Mouse (Mus musculus): ENCODE results near the gene Ikzf2.

Gene Ikzf2

GRCm38 (mm10) chr1:69591889-69592288 is 95.2 kb downstream of the Ikzf2 start:
- DNase-seq (ENCODE audit: low spot score): no peak

DNA sequence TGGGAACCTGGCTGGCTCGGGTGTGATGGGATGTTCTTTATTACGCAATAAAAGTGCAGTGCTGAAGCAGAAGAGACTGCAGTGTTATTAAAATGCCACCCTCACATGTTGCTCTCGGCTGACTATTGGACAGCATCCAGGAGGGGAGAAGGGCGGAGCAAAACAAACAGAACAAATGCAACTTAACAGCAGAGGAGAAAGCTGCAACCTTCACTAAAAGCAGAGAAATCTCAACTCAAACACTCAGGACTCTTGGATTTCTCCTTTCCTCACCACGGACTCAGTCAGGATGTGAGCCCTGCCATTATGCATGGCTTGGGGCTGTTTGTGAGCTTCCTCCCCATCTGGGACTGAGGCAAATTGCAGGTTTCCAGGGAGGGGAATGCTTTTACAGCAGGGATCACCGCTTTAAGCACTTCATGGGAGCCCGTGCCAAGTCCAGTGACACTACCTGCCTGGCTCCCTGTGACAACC is 95.7 kb downstream of the Ikzf2 start:
- DNase-seq (ENCODE audit: low spot score): no peak

- DNase-seq (ENCODE audit: low spot score): no peak
These were observed 101.5 kb downstream of the Ikzf2 start for GRCm38 (mm10) chr1:69585546-69585945.

- no peak for DNase-seq (ENCODE audit: low spot score)
These were observed 102.9 kb downstream of the Ikzf2 start for GRCm38 (mm10) chr1:69583932-69584659.

DNA sequence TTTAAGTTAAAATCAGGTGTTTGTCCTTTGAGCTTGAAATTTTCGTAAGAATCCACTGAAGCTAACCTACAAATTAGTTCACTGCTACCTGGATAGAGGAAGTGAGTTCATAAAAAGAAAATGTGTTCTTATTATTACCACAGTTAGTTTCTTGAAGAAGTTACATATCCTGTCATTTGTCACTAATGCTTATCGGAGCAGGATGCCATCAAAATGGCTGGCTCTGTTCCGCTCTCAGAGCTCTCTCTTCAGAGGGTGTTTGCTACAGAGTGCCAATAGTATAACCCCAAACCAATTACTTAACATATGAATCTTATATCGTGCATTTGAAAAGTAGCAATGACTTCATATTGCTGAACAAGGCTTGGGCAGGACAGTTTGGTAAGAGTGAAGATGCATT is 108.1 kb downstream of the Ikzf2 start:
- DNase-seq (ENCODE audit: low spot score): no peak

DNA sequence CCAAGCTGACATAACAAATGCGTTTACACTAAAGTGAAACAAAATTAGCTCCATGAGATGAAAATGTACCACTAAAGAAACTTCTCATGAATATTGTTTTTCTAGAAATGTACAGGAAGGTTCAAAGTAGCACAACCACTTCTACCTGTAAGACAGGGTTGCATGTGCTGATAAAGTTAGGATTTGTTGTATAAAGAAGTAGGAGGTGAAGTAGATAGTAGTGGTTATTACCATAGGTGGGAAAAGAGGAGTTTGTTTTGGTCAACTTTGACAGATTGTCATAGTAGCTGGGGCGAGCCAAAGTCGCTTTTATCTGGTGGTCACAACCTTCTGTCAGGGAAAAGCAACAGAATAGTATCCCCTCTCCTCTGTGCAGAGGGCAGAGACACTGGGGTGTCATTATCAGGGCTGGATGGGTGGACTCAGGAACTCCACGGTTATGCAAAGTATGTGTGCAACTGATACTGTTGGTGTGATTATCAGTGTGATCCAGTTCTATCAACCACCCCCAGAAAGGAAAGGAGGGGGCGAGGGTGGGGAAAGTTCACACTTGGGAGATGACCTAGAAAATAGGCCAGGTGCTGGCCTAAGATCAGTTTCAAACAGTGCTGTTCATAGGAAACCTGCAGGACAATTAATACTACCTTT is 127.5 kb downstream of the Ikzf2 start:
- no peak for DNase-seq (ENCODE audit: low spot score)

- no peak for DNase-seq (ENCODE audit: low spot score)
These were observed 131.4 kb downstream of the Ikzf2 start for GRCm38 (mm10) chr1:69555636-69556151.

DNA sequence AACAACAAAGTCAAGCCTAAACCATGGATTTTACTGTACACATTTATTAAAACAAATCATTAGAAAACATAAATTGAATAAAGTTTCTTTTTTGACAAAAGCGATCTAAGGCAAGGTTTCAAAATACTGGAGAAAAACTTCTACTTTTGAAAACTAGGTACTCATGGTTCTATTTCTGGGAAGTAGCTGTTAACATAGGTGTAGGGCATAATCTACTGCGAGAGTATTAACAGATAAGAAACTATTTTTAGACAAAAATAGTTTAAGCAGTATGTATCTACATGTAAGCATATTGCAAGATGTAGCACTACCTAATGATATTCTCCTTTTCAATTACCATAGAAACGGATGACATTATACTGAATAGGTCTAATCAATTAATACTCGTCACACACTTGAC is 137.1 kb downstream of the Ikzf2 start:
- no peak for DNase-seq (ENCODE audit: low spot score)

DNA sequence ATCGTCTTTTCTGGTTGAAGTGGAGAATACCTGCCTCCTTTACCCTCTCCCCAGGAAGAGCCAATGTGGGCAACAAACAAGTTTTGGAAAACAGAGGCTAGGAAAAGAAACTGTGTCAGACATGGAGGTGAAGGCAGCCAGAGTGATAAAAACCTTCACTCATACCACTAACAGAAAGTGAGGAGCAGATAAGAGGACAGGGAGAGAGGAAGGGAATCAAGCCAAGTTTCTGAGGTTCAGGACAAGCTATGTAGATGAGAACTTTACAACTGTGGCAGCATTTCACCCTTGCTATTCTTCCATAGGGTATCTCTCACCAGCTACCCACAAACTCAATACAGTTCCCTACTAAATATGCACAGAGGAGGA is 141.2 kb downstream of the Ikzf2 start:
- DNase-seq (ENCODE audit: low spot score): no peak

GRCm38 (mm10) chr1:69545217-69545884 is 141.7 kb downstream of the Ikzf2 start:
- DNase-seq (ENCODE audit: low spot score): no peak

DNA sequence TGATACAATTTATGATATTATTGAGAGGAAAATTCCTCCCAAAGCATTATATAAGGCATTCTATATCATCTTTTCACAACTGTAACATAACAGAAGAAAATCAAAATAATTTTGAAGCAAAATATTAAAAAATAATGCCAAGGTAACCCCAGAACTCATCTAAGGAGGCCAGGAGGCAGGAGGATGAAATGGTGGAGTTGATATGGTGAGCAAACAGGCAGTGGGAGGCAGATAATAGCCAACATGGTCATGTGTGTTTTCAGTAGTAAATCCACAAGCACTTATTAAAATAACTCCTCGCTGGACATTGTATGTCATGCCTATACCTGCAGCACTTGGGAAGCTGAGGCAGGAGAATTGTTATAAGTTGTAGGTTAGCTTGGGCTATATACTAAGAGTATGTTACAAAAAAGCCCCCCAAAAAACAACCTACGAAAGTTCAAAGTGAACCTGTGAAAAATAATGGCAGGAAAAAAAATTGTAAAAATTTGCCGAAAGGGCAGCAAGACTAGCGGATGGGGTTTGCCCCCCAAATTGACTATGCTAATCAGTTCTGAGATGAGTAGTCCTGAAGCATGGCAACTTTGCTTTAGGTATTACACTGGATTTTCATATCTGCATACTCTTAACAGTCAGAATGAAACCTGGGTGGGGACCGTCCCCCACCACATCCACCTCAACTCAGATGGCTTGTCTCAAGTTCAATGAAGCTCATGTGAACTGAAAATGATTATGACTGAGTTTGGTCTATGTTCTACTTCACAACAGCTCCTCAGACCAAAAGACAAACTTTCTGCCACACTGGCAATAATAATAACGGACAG is 143.1 kb downstream of the Ikzf2 start:
- DNase-seq (ENCODE audit: low spot score): no peak

GRCm38 (mm10) chr1:69542546-69542945 is 144.5 kb downstream of the Ikzf2 start:
- no peak for DNase-seq (ENCODE audit: low spot score)

GRCm38 (mm10) chr1:69538663-69539062 is 148.4 kb downstream of the Ikzf2 start:
- DNase-seq (ENCODE audit: low spot score): no peak

- no peak for DNase-seq (ENCODE audit: low spot score)
These were observed 149.4 kb downstream of the Ikzf2 start for GRCm38 (mm10) chr1:69537619-69538018.

GRCm38 (mm10) chr1:69535507-69535906 is 151.5 kb downstream of the Ikzf2 start:
- no peak for DNase-seq (ENCODE audit: low spot score)

DNA sequence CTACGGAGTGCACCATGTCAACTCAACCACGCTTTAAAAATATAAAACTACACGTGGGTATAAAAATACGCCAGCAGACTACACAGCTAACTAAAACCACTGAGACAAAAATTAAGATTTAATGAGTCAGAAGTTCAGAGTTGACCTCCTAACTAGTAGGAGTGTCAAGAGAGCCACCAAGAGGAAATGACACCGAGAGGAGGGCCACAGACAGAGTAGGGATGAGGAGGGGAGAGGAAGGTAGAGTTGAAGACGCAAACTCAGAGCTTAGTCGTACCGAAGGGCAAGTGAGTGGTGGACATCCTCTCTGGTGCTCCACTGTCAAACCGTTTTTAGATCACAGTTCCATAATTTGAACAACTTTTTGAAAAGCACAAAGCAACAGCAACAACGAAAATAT is 154.0 kb downstream of the Ikzf2 start:
- no peak for DNase-seq (ENCODE audit: low spot score)

GRCm38 (mm10) chr1:69528696-69529095 is 158.3 kb downstream of the Ikzf2 start:
- no peak for DNase-seq (ENCODE audit: low spot score)

GRCm38 (mm10) chr1:69521656-69522055 is 165.4 kb downstream of the Ikzf2 start:
- DNase-seq (ENCODE audit: low spot score): no peak

DNA sequence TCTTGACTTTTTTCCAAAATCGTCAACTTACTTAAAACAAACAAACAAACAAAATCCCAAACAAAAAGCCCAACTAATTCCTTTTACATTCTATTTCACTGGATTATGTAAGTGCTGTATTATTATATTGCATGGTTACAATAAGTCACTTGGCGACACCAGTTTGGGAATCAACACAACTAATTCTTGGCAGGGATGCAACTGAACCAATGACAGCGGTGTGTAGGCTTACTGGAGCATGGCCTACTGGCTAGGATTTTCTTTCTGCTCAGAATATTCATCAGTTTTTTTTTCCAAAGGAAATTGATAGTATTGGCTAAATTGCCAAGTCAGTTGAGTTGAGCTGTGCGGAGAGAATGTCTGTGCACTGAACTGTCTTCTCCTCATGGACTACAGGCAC is 167.7 kb downstream of the Ikzf2 start:
- no peak for DNase-seq (ENCODE audit: low spot score)

DNA sequence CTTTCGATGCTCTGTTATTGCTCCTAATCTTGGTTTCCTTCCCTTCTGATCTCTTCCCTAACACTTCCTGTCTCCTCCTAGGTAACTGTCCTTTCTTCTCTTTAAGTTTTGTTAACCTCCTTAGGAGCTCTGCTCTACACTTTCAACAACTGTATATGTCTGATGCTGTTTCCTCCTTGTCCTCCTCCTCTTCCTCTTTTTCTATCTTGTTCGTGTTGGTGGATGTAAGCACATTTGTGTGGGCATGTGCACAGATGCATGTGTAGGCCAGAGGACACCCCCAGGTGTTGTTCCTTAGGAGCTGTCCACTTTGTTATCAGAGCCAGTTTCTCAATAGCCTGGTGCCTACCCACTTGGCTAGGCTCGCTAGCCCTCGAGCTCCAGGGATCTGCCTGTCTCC is 169.0 kb downstream of the Ikzf2 start:
- no peak for DNase-seq (ENCODE audit: low spot score)

- DNase-seq (ENCODE audit: low spot score): no peak
These were observed 170.9 kb downstream of the Ikzf2 start for GRCm38 (mm10) chr1:69516144-69516543.

DNA sequence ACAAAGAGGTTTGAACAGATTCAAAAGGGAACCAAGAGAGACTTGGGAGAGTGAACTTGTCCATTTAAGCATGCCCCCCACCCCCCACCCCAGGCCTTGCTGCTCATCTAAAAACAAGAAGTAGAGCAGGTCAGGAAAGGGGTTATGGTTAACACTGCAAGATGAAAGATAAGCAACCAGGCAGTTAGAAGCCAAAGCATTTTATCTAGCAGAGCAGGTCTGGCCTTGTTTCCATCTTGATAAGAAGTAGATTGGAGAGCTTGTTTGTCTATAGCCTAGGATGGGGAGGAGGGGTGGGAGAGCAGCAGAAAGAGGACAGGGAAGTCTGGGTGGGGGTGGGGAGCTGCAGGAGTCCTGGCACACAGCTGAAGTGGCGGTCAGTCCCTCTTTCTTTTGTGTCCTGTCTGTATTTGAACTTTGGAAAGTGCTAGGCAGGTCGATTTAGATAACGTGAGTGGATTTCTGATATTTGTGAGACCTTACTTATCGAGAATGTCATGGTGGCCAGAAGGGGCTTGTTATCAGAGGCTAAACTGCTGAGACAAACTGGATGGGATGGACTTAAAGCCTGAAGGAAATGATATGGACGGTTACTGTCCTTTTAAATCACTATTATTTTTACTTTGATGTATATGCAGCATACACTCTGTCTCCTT is 173.3 kb downstream of the Ikzf2 start:
- DNase-seq (ENCODE audit: low spot score): no peak

All from lung, postnatal 25 days (tissue).